In the genomic region with DNA sequence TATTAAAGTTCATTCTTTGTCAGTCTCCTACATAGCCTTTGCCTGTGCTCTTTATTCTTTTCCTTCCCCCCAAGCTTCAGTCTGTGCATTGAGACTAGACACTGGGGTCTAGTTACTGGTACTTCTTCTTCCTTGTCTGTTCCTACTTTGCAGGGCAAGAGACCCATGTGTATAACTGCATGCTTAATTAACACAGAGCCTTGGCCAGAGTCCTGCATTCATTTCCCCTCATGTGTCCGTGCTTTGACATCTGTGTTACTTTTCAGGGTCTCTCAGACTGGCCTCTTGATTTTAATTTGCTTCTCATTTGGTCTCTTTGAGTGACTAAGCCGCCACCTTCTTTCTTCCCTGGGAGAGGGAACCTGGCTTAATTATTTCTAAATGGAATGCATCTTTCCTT, we compare ENCODE assay signal across 21 mouse cellular contexts.
DNase-seq lines count a peak whose midpoint lies in the region; ATAC-seq lines count a peak whose summit lies in the region.
"Had no signal": no experiment of that assay in that cellular context is flagged by ENCODE, and none has a peak within 500 bp of the region (broad histone marks: within the 10 kb centered on the region; RNA-seq: fewer than 3 reads in every experiment).

No protein-coding gene starts in this region.

- H3K27ac ChIP-seq in neural tube, embryonic 12.5 days, result no peak overlapping the region
- H3K27ac ChIP-seq in hindbrain, embryonic 15.5 days (replicated peaks), result no peak overlapping the region
- no peak overlapping the region for H3K27ac ChIP-seq in midbrain, embryonic 16.5 days (ENCODE audit: low read length)
- H3K27ac ChIP-seq in intestine, embryonic 15.5 days, result no peak overlapping the region
- H3K27ac ChIP-seq: embryonic facial prominence, embryonic 13.5 days; layer of hippocampus, adult 2 months had no signal

- H3K4me3 ChIP-seq in neural tube, embryonic 12.5 days, result no peak overlapping the region
- no peak overlapping the region for H3K4me3 ChIP-seq in hindbrain, embryonic 15.5 days
- no peak overlapping the region for H3K4me3 ChIP-seq in midbrain, embryonic 16.5 days (ENCODE audit: low read depth, low read length)
- no peak overlapping the region for H3K4me3 ChIP-seq in intestine, embryonic 15.5 days (replicated peaks)
- H3K4me3 ChIP-seq: embryonic facial prominence, embryonic 13.5 days; layer of hippocampus, adult 2 months had no signal

- no peak overlapping the region for H3K9ac ChIP-seq in neural tube, embryonic 12.5 days
- no peak overlapping the region for H3K9ac ChIP-seq in hindbrain, embryonic 15.5 days
- H3K9ac ChIP-seq in midbrain, embryonic 16.5 days (ENCODE audit: low read depth, low read length), result no peak overlapping the region
- H3K9ac ChIP-seq in intestine, embryonic 15.5 days, result no peak overlapping the region
- H3K9ac ChIP-seq: embryonic facial prominence, embryonic 13.5 days had no signal

- 0 out of 2 replicates have a peak, but pooled peaks have one; percentile 21 for ATAC-seq in neural tube, embryonic 12.5 days (ENCODE audit: low FRiP score, low read depth)
- peak; percentile 48; the same call in 1 of the 2 replicates for ATAC-seq in hindbrain, embryonic 15.5 days (ENCODE audit: low FRiP score, low read depth)
- peak; percentile 78 for ATAC-seq in midbrain, embryonic 16.5 days
- no peak for ATAC-seq in intestine, embryonic 15.5 days
- ATAC-seq: CD4-positive, CD25-positive, alpha-beta regulatory T cell, adult 4 months; lung, postnatal 0 days; Patski had no signal

- no peaks in the 10 kb centered on the region for H3K9me3 ChIP-seq in neural tube, embryonic 12.5 days
- H3K9me3 ChIP-seq in hindbrain, embryonic 15.5 days, result no peaks in the 10 kb centered on the region
- no peaks in the 10 kb centered on the region for H3K9me3 ChIP-seq in midbrain, embryonic 16.5 days (replicated peaks; ENCODE audit: control insufficient read depth, low read length, poor library complexity, severe bottlenecking)
- no peaks in the 10 kb centered on the region for H3K9me3 ChIP-seq in intestine, embryonic 15.5 days
- H3K9me3 ChIP-seq: embryonic facial prominence, embryonic 13.5 days had no signal

- no peaks in the 10 kb centered on the region for H3K36me3 ChIP-seq in neural tube, embryonic 12.5 days
- no peaks in the 10 kb centered on the region for H3K36me3 ChIP-seq in hindbrain, embryonic 15.5 days
- no peaks in the 10 kb centered on the region for H3K36me3 ChIP-seq in midbrain, embryonic 16.5 days (ENCODE audit: control insufficient read depth, insufficient read depth, low read length)
- no peaks in the 10 kb centered on the region for H3K36me3 ChIP-seq in intestine, embryonic 15.5 days
- H3K36me3 ChIP-seq: embryonic facial prominence, embryonic 13.5 days had no signal

- H3K27me3 ChIP-seq in neural tube, embryonic 12.5 days (replicated peaks), result no peaks in the 10 kb centered on the region
- no peaks in the 10 kb centered on the region for H3K27me3 ChIP-seq in hindbrain, embryonic 15.5 days
- no peaks in the 10 kb centered on the region for H3K27me3 ChIP-seq in midbrain, embryonic 16.5 days (ENCODE audit: control insufficient read depth, insufficient read depth, low read depth, low read length)
- no peaks in the 10 kb centered on the region for H3K27me3 ChIP-seq in intestine, embryonic 15.5 days (replicated peaks)
- H3K27me3 ChIP-seq: embryonic facial prominence, embryonic 13.5 days had no signal

- no peaks in the 10 kb centered on the region for H3K4me1 ChIP-seq in neural tube, embryonic 12.5 days
- H3K4me1 ChIP-seq in hindbrain, embryonic 15.5 days (replicated peaks), result no peaks in the 10 kb centered on the region
- H3K4me1 ChIP-seq in midbrain, embryonic 16.5 days (ENCODE audit: control insufficient read depth, insufficient read depth, low read length), result no peaks in the 10 kb centered on the region
- H3K4me1 ChIP-seq in intestine, embryonic 15.5 days (replicated peaks), result no peaks in the 10 kb centered on the region

- DNase-seq in cerebellum, postnatal 14 days, result peak; percentile 30 to 50
- no peak for DNase-seq in cerebellum, adult 18-20 months
- no peak for DNase-seq in neural tube, embryonic 10.5 days (ENCODE audit: extremely low spot score, low spot score)
- no peak for DNase-seq in thymus, postnatal 14 days
- DNase-seq: adrenal gland, postnatal 14 days; cerebellum, adult 2 months; gastrocnemius, postnatal 25 days; kidney, adult 18-20 months; kidney, postnatal 14 days; liver; right cerebral cortex, postnatal 14 days; thymus, adult 2 months had no signal

- no peak overlapping the region for H3K4me2 ChIP-seq in neural tube, embryonic 12.5 days (replicated peaks)
- H3K4me2 ChIP-seq in hindbrain, embryonic 15.5 days, result no peak overlapping the region
- H3K4me2 ChIP-seq in midbrain, embryonic 16.5 days (ENCODE audit: low read length), result no peak overlapping the region
- no peak overlapping the region for H3K4me2 ChIP-seq in intestine, embryonic 15.5 days (replicated peaks)
- H3K4me2 ChIP-seq: embryonic facial prominence, embryonic 13.5 days had no signal

- 42% methylated on average over 2 of the region's 2 CpGs for WGBS in neural tube, embryonic 12.5 days
- 22% methylated on average over 2 of the region's 2 CpGs for WGBS in hindbrain, embryonic 15.5 days
- 14% methylated on average over 2 of the region's 2 CpGs for WGBS in midbrain, embryonic 16.5 days
- 69% methylated on average over 2 of the region's 2 CpGs for WGBS in intestine, embryonic 15.5 days

Comparison
In these comparisons a context has a peak if more than half of its experiments do, and no peak if none do; other contexts are left out.
1. DNase-seq: peak in cerebellum, postnatal 14 days (2 of 2); none in cerebellum, adult 18-20 months (0 of 2), neural tube, embryonic 10.5 days (single experiment) and thymus, postnatal 14 days (single experiment).